Mouse (Mus musculus) forebrain, embryonic 11.5 days (tissue): ENCODE results near the gene Cacng8. TPM values are rescaled to one million over a fixed set of nuclear protein-coding genes. Genes with fewer than 3 reads are reported as not detected.

Experiments used
- ATAC-seq: fragments of 200-750 bp; cut with Nextera tagmentation; replicated peaks from 2 replicates; pipeline ENCODE4 v1.8.0; 2017; ENCODE audit warnings: moderate TSS enrichment; ENCODE audit not compliant: low FRiP score
- DNase-seq: peaks from one replicate; pipeline ENCODE4 v3.0.0-alpha.2; 2017; ENCODE audit warnings: low spot score
- H3K27ac ChIP-seq: fragments of 300-500 bp; sonication (generic); 2 replicates; pipeline ENCODE4 v1.5.1; 2014; ENCODE audit warnings: low read depth, low read length
- H3K27me3 ChIP-seq: fragments of 300-500 bp; sonication (generic); 2 replicates; pipeline ENCODE4 v1.6.1; 2014; ENCODE audit warnings: mild to moderate bottlenecking, low read length, mixed read lengths; ENCODE audit not compliant: control insufficient read depth, insufficient read depth
- H3K36me3 ChIP-seq: fragments of 300-500 bp; sonication (generic); 2 replicates; pipeline ENCODE4 v1.6.1; 2014; ENCODE audit warnings: mild to moderate bottlenecking, low read length, moderate library complexity, mixed read lengths; ENCODE audit not compliant: control insufficient read depth, insufficient read depth
- H3K4me1 ChIP-seq: fragments of 300-500 bp; sonication (generic); replicated peaks from 2 replicates; pipeline ENCODE4 v1.6.1; 2014; ENCODE audit warnings: low read length, mixed read lengths; ENCODE audit not compliant: control insufficient read depth, insufficient read depth
- H3K4me2 ChIP-seq: fragments of 300-500 bp; sonication (generic); 2 replicates; pipeline ENCODE4 v1.6.1; 2014; ENCODE audit warnings: low read depth, mild to moderate bottlenecking, low read length, moderate library complexity, mixed read lengths; ENCODE audit not compliant: severe bottlenecking
- H3K4me3 ChIP-seq: fragments of 300-500 bp; sonication (generic); 2 replicates; pipeline ENCODE4 v1.5.1; 2014; ENCODE audit warnings: low read depth, low read length
- H3K9ac ChIP-seq: fragments of 300-500 bp; sonication (generic); 2 replicates; pipeline ENCODE4 v1.6.1; 2014; ENCODE audit warnings: low read length
- H3K9me3 ChIP-seq: fragments of 300-500 bp; sonication (generic); 2 replicates; pipeline ENCODE4 v1.6.1; 2016; ENCODE audit warnings: low read length, mixed read lengths; ENCODE audit not compliant: control insufficient read depth
- WGBS: fragments of 180-500 bp; shearing (Covaris S2); extraction: QIAGEN DNeasy Blood & Tissue Kit; methylation state at CpG from one replicate; pipeline ENCODE4 v1.1.7; 2014; 5-methylcytosine and 5-hydroxymethylcytosine counted together
- polyA plus RNA-seq: library from polyadenylated mRNA; unstranded; fragments of >200 nt; fragmentation: Nextera tagmentation; extraction: Ambion mirVana; gene quantifications from 2 replicates; pipeline ENCODE4 v1.2.1, GENCODE M21; 2014

Gene Cacng8
- polyA plus RNA-seq, 1 experiment from 2014 or later: 7.9 TPM

- no peaks in the 10 kb centered on the region for H3K36me3 ChIP-seq
- H3K4me1 ChIP-seq: peaks cover 8% of the 10 kb centered on the region; the same call in 1 of the 2 replicates
- no peak overlapping the region for H3K4me2 ChIP-seq
- 91% methylated on average over 5 of the region's 5 CpGs for whole genome bisulfite sequencing
- H3K9me3 ChIP-seq: no peaks in the 10 kb centered on the region
- no peak overlapping the region for H3K9ac ChIP-seq
- H3K27ac ChIP-seq: no peak overlapping the region
- no peak overlapping the region for H3K4me3 ChIP-seq
- H3K27me3 ChIP-seq: peaks cover 14% of the 10 kb centered on the region
- DNase-seq (no peak), ATAC-seq (no peak)
Measured at GRCm38 (mm10) chr7:3425141-3425540, 34.7 kb downstream of the Cacng8 start.

GRCm38 (mm10) chr7:3430161-3430560, 39.7 kb downstream of the Cacng8 start:
- H3K27me3 ChIP-seq: no peaks in the 10 kb centered on the region
- no peak for DNase-seq
- ATAC-seq: no peak
- no peaks in the 10 kb centered on the region for H3K9me3 ChIP-seq
- no peaks in the 10 kb centered on the region for H3K4me1 ChIP-seq
- no peak overlapping the region for H3K27ac ChIP-seq
- H3K36me3 ChIP-seq: no peaks in the 10 kb centered on the region
- no peak overlapping the region for H3K4me3 ChIP-seq
- WGBS: 88% methylated on average over 6 of the region's 6 CpGs
- H3K4me2 ChIP-seq: no peak overlapping the region
- H3K9ac ChIP-seq: no peak overlapping the region

GRCm38 (mm10) chr7:3432066-3432465, 41.6 kb downstream of the Cacng8 start:
- ATAC-seq: no peak
- Histone ChIP-seq H3K9ac (no peak overlapping the region), H3K4me1 (no peaks in the 10 kb centered on the region), H3K4me2 (no peak overlapping the region), H3K27me3 (no peaks in the 10 kb centered on the region), H3K9me3 (no peaks in the 10 kb centered on the region), H3K4me3 (no peak overlapping the region), H3K36me3 (no peaks in the 10 kb centered on the region), H3K27ac (no peak overlapping the region)
- 94% methylated on average over 1 of the region's 1 CpGs for WGBS
- no peak for DNase-seq

- 73% methylated on average over 5 of the region's 5 CpGs for WGBS
- H3K27ac ChIP-seq: no peak overlapping the region
- DNase-seq (peak; percentile 22), ATAC-seq (no peak)
- no peak overlapping the region for H3K9ac ChIP-seq
- no peaks in the 10 kb centered on the region for H3K36me3 ChIP-seq
- H3K4me2 ChIP-seq: no peak overlapping the region
- H3K27me3 ChIP-seq: no peaks in the 10 kb centered on the region
- no peak overlapping the region for H3K4me3 ChIP-seq
- no peaks in the 10 kb centered on the region for H3K9me3 ChIP-seq
- H3K4me1 ChIP-seq: no peaks in the 10 kb centered on the region
Measured at GRCm38 (mm10) chr7:3437941-3438340, 47.5 kb downstream of the Cacng8 start.

- DNase-seq: no peak
- ATAC-seq: no peak
- H3K27me3 ChIP-seq: no peaks in the 10 kb centered on the region
- H3K27ac ChIP-seq: no peak overlapping the region
- no peaks in the 10 kb centered on the region for H3K9me3 ChIP-seq
- no peaks in the 10 kb centered on the region for H3K4me1 ChIP-seq
- WGBS: 87% methylated on average over 11 of the region's 11 CpGs
- no peak overlapping the region for H3K4me2 ChIP-seq
- no peak overlapping the region for H3K4me3 ChIP-seq
- no peaks in the 10 kb centered on the region for H3K36me3 ChIP-seq
- no peak overlapping the region for H3K9ac ChIP-seq
Measured at GRCm38 (mm10) chr7:3439984-3440383, 49.5 kb downstream of the Cacng8 start.

- WGBS: 82% methylated on average over 8 of the region's 8 CpGs
- no peak for DNase-seq
- H3K9me3 ChIP-seq: no peaks in the 10 kb centered on the region
Measured at GRCm38 (mm10) chr7:3440526-3440925, 50.0 kb downstream of the Cacng8 start.

GRCm38 (mm10) chr7:3442476-3443062, 52.1 kb downstream of the Cacng8 start:
- Histone ChIP-seq H3K4me3 (no peak overlapping the region), H3K27me3 (no peaks in the 10 kb centered on the region), H3K4me1 (no peaks in the 10 kb centered on the region), H3K9me3 (no peaks in the 10 kb centered on the region), H3K36me3 (no peaks in the 10 kb centered on the region), H3K27ac (no peak overlapping the region), H3K9ac (no peak overlapping the region), H3K4me2 (no peak overlapping the region)
- ATAC-seq (no peak), DNase-seq (no peak)
- WGBS: 84% methylated on average over 10 of the region's 10 CpGs

More at GRCm38 (mm10) chr7:3440526-3440925, 50.0 kb downstream of the Cacng8 start:
- Histone ChIP-seq H3K27ac (no peak overlapping the region), H3K4me1 (no peaks in the 10 kb centered on the region), H3K4me2 (no peak overlapping the region), H3K9ac (no peak overlapping the region), H3K36me3 (no peaks in the 10 kb centered on the region), H3K4me3 (no peak overlapping the region), H3K27me3 (no peaks in the 10 kb centered on the region)
- no peak for ATAC-seq

GRCm38 (mm10) chr7:3444678-3445077, 54.2 kb downstream of the Cacng8 start:
- Histone ChIP-seq H3K27me3 (no peaks in the 10 kb centered on the region), H3K36me3 (no peaks in the 10 kb centered on the region), H3K9ac (no peak overlapping the region), H3K27ac (no peak overlapping the region), H3K9me3 (no peaks in the 10 kb centered on the region), H3K4me1 (no peaks in the 10 kb centered on the region), H3K4me2 (no peak overlapping the region), H3K4me3 (no peak overlapping the region)
- 94% methylated on average over 3 of the region's 3 CpGs for WGBS
- ATAC-seq (no peak), DNase-seq (no peak)

GRCm38 (mm10) chr7:3446584-3446983, 56.1 kb downstream of the Cacng8 start:
- 79% methylated on average over 3 of the region's 3 CpGs for WGBS
- H3K4me2 ChIP-seq: no peak overlapping the region

More at GRCm38 (mm10) chr7:3446584-3446983, 56.1 kb downstream of the Cacng8 start:
- no peak for ATAC-seq
- DNase-seq: no peak
- Histone ChIP-seq H3K4me1 (no peaks in the 10 kb centered on the region), H3K9me3 (no peaks in the 10 kb centered on the region), H3K4me3 (no peak overlapping the region), H3K27ac (no peak overlapping the region), H3K9ac (no peak overlapping the region), H3K36me3 (no peaks in the 10 kb centered on the region), H3K27me3 (no peaks in the 10 kb centered on the region)
